Mouse (Mus musculus) limb, embryonic 10.5 days (tissue): ENCODE data around the gene Olfr906. TPM values are rescaled to one million over a fixed set of nuclear protein-coding genes. Genes with fewer than 3 reads are reported as not detected.

Experiments used
- DNase-seq: peaks from one replicate; pipeline ENCODE4 v3.0.0-alpha.2; 2017; ENCODE audit warnings: low spot score
- H3K27ac ChIP-seq: fragments of 300-500 bp; sonication (generic); 2 replicates; pipeline ENCODE4 v1.5.1; 2016; ENCODE audit warnings: mild to moderate bottlenecking
- H3K27me3 ChIP-seq: fragments of 300-500 bp; sonication (generic); 2 replicates; pipeline ENCODE4 v1.6.1; 2016; ENCODE audit warnings: low read depth, mild to moderate bottlenecking; ENCODE audit not compliant: poor library complexity, severe bottlenecking
- H3K36me3 ChIP-seq: fragments of 300-500 bp; sonication (generic); 2 replicates; pipeline ENCODE4 v1.6.1; 2016; ENCODE audit warnings: mild to moderate bottlenecking, moderate library complexity
- H3K4me1 ChIP-seq: fragments of 300-500 bp; sonication (generic); 2 replicates; pipeline ENCODE4 v1.6.1; 2016
- H3K4me3 ChIP-seq: fragments of 300-500 bp; sonication (generic); 2 replicates; pipeline ENCODE4 v1.5.1; 2016; ENCODE audit warnings: mild to moderate bottlenecking, moderate library complexity
- H3K9me3 ChIP-seq: fragments of 300-500 bp; sonication (generic); replicated peaks from 2 replicates; pipeline ENCODE4 v1.6.1; 2016; ENCODE audit warnings: mild to moderate bottlenecking
- WGBS: fragments of 180-500 bp; shearing (Covaris S2); methylation state at CpG from one replicate; pipeline ENCODE4 v1.1.7; 2016; 5-methylcytosine and 5-hydroxymethylcytosine counted together
- polyA plus RNA-seq: library from polyadenylated mRNA; unstranded; fragments of >200 nt; fragmentation: Nextera tagmentation; extraction: Ambion mirVana; gene quantifications from 2 replicates; pipeline ENCODE4 v1.2.1, GENCODE M21; 2016

The Olfr906 gene
- not detected in 2 replicates for polyA plus RNA-seq

- Histone ChIP-seq H3K4me3 (no peak within 1 kb of the TSS), H3K4me1 (no peaks in the 10 kb centered on the region), H3K36me3 (no peaks in the 10 kb centered on the region), H3K27ac (no peak within 1 kb of the TSS), H3K9me3 (no peaks in the 10 kb centered on the region), H3K27me3 (no peaks in the 10 kb centered on the region)
- WGBS: 87% methylated on average over 3 of the region's 3 CpGs
- no peak for DNase-seq
These were observed at the start of gene Olfr906 for GRCm38 (mm10) chr9:38486785-38487184. Gene Olfr906 (plus strand): TSS chr9:38487085.

DNA sequence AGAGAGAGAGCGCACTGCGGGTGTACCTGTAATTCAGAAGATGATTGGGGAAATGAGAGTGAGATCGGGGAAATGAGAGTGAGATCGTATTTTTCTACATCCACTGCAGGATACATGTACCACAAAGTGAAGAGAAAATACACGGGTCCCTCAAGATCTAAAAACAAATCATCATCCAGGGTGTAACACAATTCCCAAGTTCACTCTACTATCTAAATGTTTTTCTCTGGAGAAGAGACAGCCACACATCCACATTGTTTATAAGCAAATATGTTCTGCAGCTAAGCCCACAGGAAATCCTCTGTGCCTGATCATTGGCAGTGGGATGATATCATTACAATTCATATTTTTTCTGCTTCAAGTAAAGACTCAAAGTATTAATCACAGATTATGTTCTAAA lies 39.5 kb upstream of the Olfr906 start, which contains the start of gene Olfr902:
TSS of gene Olfr902 (plus strand) at position 301 of the 400 bp plus-strand sequence.
- DNase-seq: no peak
- Histone ChIP-seq H3K4me3 (no peak within 1 kb of the TSS), H3K36me3 (no peaks in the 10 kb centered on the region), H3K27me3 (no peaks in the 10 kb centered on the region), H3K9me3 (no peaks in the 10 kb centered on the region), H3K4me1 (no peaks in the 10 kb centered on the region), H3K27ac (no peak within 1 kb of the TSS)
- WGBS: 90% methylated on average over 5 of the region's 5 CpGs

GRCm38 (mm10) chr9:38462844-38463243 lies 24.0 kb upstream of the Olfr906 start, which contains the start of gene Olfr904:
Gene Olfr904 (plus strand): TSS chr9:38463144.
- Histone ChIP-seq H3K36me3 (no peaks in the 10 kb centered on the region), H3K4me3 (no peak within 1 kb of the TSS), H3K4me1 (no peaks in the 10 kb centered on the region), H3K27me3 (no peaks in the 10 kb centered on the region), H3K27ac (no peak within 1 kb of the TSS), H3K9me3 (no peaks in the 10 kb centered on the region)
- DNase-seq: no peak

GRCm38 (mm10) chr9:38470807-38471206 lies 16.1 kb upstream of the Olfr906 start, which contains the start of gene Olfr905:
Gene Olfr905 (plus strand): TSS chr9:38471107.
- Histone ChIP-seq H3K36me3 (no peaks in the 10 kb centered on the region), H3K4me1 (no peaks in the 10 kb centered on the region), H3K4me3 (no peak within 1 kb of the TSS), H3K27ac (no peak within 1 kb of the TSS), H3K27me3 (no peaks in the 10 kb centered on the region), H3K9me3 (no peaks in the 10 kb centered on the region)
- DNase-seq: no peak

DNA sequence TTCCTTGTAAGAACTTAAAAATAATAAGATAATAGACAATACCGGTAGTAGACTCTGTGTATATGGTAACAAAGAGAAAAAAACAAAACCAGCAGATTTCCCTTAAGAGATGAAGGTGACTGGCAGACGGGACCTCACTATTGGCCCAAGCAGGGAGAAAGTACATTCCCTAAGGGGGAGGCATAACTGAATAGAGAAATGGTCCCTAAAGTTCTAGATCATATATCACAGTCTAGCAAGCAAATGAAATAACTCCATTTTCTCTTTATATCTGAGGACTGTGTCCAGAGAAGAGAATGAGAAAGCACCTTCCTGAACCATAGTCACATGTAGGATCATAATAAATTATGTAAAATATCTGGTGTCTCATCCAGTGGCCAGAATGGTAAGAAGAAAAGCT lies 8.6 kb downstream of the Olfr906 start, which contains the start of gene Olfr907:
TSS of gene Olfr907 (plus strand) at position 301 of the 400 bp plus-strand sequence.
- Histone ChIP-seq H3K9me3 (no peaks in the 10 kb centered on the region), H3K4me1 (no peaks in the 10 kb centered on the region), H3K4me3 (no peak within 1 kb of the TSS), H3K27ac (no peak within 1 kb of the TSS), H3K27me3 (no peaks in the 10 kb centered on the region), H3K36me3 (no peaks in the 10 kb centered on the region)
- WGBS: 88% methylated on average over 2 of the region's 2 CpGs
- no peak for DNase-seq

DNA sequence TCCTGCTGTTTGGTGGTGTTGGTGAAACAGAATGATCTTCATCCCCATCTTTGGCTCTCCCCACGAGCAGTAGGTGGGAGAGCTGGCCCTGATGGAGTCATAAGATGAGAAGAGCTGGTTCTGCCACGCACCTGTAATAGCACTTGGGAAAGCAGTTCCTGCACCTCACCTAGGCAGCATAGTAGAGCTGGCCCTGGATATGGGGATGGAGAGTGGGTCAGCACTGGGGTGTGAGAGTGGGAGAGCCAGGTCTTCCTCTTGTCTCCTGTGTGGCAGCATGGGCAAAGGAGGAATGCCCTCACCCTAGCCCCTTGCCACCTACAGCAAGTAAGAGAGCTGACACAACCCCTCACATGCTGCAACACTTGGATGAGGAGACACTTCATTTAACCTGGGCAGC lies 25.5 kb downstream of the Olfr906 start:
- WGBS: 90% methylated on average over 2 of the region's 2 CpGs
- Histone ChIP-seq H3K27me3 (no peaks in the 10 kb centered on the region), H3K4me1 (no peaks in the 10 kb centered on the region), H3K27ac (no peak overlapping the region), H3K36me3 (no peaks in the 10 kb centered on the region), H3K4me3 (no peak overlapping the region), H3K9me3 (no peaks in the 10 kb centered on the region)
- no peak for DNase-seq

GRCm38 (mm10) chr9:38521280-38521679 lies 34.4 kb downstream of the Olfr906 start, which contains the start of gene Olfr911-ps1:
Gene Olfr911-ps1 (plus strand): TSS chr9:38521580.
- DNase-seq: no peak
- no peaks in the 10 kb centered on the region for H3K36me3 ChIP-seq
- H3K9me3 ChIP-seq: no peaks in the 10 kb centered on the region
- no peak within 1 kb of the TSS for H3K4me3 ChIP-seq
- WGBS: 76% methylated on average over 1 of the region's 1 CpGs
- H3K27me3 ChIP-seq: no peaks in the 10 kb centered on the region
- no peak within 1 kb of the TSS for H3K27ac ChIP-seq
- H3K4me1 ChIP-seq: no peaks in the 10 kb centered on the region

DNA sequence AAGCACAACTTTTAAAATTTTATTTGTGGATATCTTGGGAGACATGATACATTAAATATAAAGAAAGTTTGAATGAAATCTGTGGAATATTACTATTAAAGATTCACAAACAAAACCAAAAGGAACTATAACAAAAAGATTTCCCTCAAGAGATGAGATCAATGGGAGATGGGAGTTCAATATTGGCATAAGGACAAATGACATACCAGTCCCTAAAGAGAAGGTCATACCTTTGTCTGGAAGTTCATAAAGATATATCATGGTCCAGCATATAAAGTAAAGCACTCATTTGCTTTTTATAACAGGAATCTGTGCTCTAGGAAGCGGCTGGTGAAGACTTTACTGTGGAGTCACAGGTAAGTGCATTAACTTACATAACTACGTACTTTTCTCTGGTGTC lies 50.7 kb downstream of the Olfr906 start, which contains the start of gene Olfr910:
TSS of gene Olfr910 (plus strand) at position 301 of the 400 bp plus-strand sequence.
- Histone ChIP-seq H3K4me1 (no peaks in the 10 kb centered on the region), H3K36me3 (no peaks in the 10 kb centered on the region), H3K4me3 (no peak within 1 kb of the TSS), H3K27ac (no peak within 1 kb of the TSS), H3K9me3 (no peaks in the 10 kb centered on the region), H3K27me3 (no peaks in the 10 kb centered on the region)
- no peak for DNase-seq
- WGBS: 99% methylated on average over 2 of the region's 2 CpGs

Other genes starting within 250 kb of the Olfr906 start
- gene Olfr143, start 234.3 kb upstream of the Olfr906 start, polyA plus RNA-seq: not detected in 2 replicates
- gene Olfr895, start 219.2 kb upstream of the Olfr906 start, polyA plus RNA-seq: not detected in 2 replicates
- not detected in 2 replicates for gene Olfr896-ps1, start 196.0 kb upstream of the Olfr906 start, polyA plus RNA-seq
- not detected in 2 replicates for gene Olfr25, start 158.0 kb upstream of the Olfr906 start, polyA plus RNA-seq
- gene Olfr898, start 138.7 kb upstream of the Olfr906 start, polyA plus RNA-seq: not detected in 2 replicates
- gene Olfr250, start 120.2 kb upstream of the Olfr906 start, polyA plus RNA-seq: not detected in 2 replicates
- not detected in 2 replicates for gene Olfr251, start 110.0 kb upstream of the Olfr906 start, polyA plus RNA-seq
- not detected in 2 replicates for gene Olfr147, start 85.4 kb upstream of the Olfr906 start, polyA plus RNA-seq
- gene Olfr901, start 57.6 kb upstream of the Olfr906 start, polyA plus RNA-seq: not detected in 2 replicates
- not detected in 2 replicates for gene Olfr902, start 39.4 kb upstream of the Olfr906 start, polyA plus RNA-seq
- gene Olfr904, start 23.9 kb upstream of the Olfr906 start, polyA plus RNA-seq: not detected in 2 replicates
- not detected in 2 replicates for gene Olfr905, start 16.0 kb upstream of the Olfr906 start, polyA plus RNA-seq
- gene Olfr907, start 8.7 kb downstream of the Olfr906 start, polyA plus RNA-seq: not detected in 2 replicates
- gene Olfr911-ps1, start 34.5 kb downstream of the Olfr906 start, polyA plus RNA-seq: not detected in 2 replicates
- gene Olfr910, start 50.8 kb downstream of the Olfr906 start, polyA plus RNA-seq: not detected in 2 replicates
- gene Olfr912, start 93.1 kb downstream of the Olfr906 start, polyA plus RNA-seq: not detected in 2 replicates
- gene Olfr913, start 105.7 kb downstream of the Olfr906 start, polyA plus RNA-seq: not detected in 2 replicates
- not detected in 2 replicates for gene Olfr914, start 118.0 kb downstream of the Olfr906 start, polyA plus RNA-seq
- not detected in 2 replicates for gene Olfr916, start 172.8 kb downstream of the Olfr906 start, polyA plus RNA-seq
- gene Olfr917, start 178.8 kb downstream of the Olfr906 start, polyA plus RNA-seq: not detected in 2 replicates
- gene Olfr918, start 187.5 kb downstream of the Olfr906 start, polyA plus RNA-seq: not detected in 2 replicates
- gene Olfr919, start 216.6 kb downstream of the Olfr906 start, polyA plus RNA-seq: not detected in 2 replicates
- 4.8 and 7.8 TPM in 2 replicates for gene Vwa5a, start 231.2 kb downstream of the Olfr906 start, polyA plus RNA-seq